Mouse (Mus musculus) neural tube, embryonic 12.5 days (tissue): ENCODE measurements around the gene Cct4. TPM values are rescaled to one million over a fixed set of nuclear protein-coding genes. Genes with fewer than 3 reads are reported as not detected.

Experiments
- ATAC-seq: fragments of 200-750 bp; cut with Nextera tagmentation; 2 replicates; pipeline ENCODE4 v1.8.0; 2017; ENCODE audit warnings: low read depth, mild to moderate bottlenecking, moderate TSS enrichment, moderate library complexity; ENCODE audit not compliant: low FRiP score
- H3K27ac ChIP-seq: fragments of 300-500 bp; sonication (generic); 2 replicates; pipeline ENCODE4 v1.5.1; 2016
- H3K27me3 ChIP-seq: fragments of 300-500 bp; sonication (generic); replicated peaks from 2 replicates; pipeline ENCODE4 v1.6.1; 2016; ENCODE audit warnings: mild to moderate bottlenecking
- H3K36me3 ChIP-seq: fragments of 300-500 bp; sonication (generic); 2 replicates; pipeline ENCODE4 v1.6.1; 2016; ENCODE audit warnings: mild to moderate bottlenecking
- H3K4me1 ChIP-seq: fragments of 300-500 bp; sonication (generic); 2 replicates; pipeline ENCODE4 v1.6.1; 2016
- H3K4me2 ChIP-seq: fragments of 300-500 bp; sonication (generic); replicated peaks from 2 replicates; pipeline ENCODE4 v1.6.1; 2016; ENCODE audit warnings: mild to moderate bottlenecking
- H3K4me3 ChIP-seq: fragments of 300-500 bp; sonication (generic); 2 replicates; pipeline ENCODE4 v1.5.1; 2016
- H3K9ac ChIP-seq: fragments of 300-500 bp; sonication (generic); 2 replicates; pipeline ENCODE4 v1.6.1; 2016; ENCODE audit warnings: mild to moderate bottlenecking
- H3K9me3 ChIP-seq: fragments of 300-500 bp; sonication (generic); 2 replicates; pipeline ENCODE4 v1.6.1; 2016; ENCODE audit warnings: mild to moderate bottlenecking
- WGBS: fragments of 180-500 bp; shearing (Covaris S2); methylation state at CpG from one replicate; pipeline ENCODE4 v1.1.7; 2016; 5-methylcytosine and 5-hydroxymethylcytosine counted together
- polyA plus RNA-seq: library from polyadenylated mRNA; unstranded; fragments of >200 nt; fragmentation: Nextera tagmentation; extraction: Ambion mirVana; gene quantifications from 2 replicates; pipeline ENCODE4 v1.2.1, GENCODE M21; 2016

Cct4 gene
- polyA plus RNA-seq, 1 experiment from 2014 or later = 347 TPM

DNA sequence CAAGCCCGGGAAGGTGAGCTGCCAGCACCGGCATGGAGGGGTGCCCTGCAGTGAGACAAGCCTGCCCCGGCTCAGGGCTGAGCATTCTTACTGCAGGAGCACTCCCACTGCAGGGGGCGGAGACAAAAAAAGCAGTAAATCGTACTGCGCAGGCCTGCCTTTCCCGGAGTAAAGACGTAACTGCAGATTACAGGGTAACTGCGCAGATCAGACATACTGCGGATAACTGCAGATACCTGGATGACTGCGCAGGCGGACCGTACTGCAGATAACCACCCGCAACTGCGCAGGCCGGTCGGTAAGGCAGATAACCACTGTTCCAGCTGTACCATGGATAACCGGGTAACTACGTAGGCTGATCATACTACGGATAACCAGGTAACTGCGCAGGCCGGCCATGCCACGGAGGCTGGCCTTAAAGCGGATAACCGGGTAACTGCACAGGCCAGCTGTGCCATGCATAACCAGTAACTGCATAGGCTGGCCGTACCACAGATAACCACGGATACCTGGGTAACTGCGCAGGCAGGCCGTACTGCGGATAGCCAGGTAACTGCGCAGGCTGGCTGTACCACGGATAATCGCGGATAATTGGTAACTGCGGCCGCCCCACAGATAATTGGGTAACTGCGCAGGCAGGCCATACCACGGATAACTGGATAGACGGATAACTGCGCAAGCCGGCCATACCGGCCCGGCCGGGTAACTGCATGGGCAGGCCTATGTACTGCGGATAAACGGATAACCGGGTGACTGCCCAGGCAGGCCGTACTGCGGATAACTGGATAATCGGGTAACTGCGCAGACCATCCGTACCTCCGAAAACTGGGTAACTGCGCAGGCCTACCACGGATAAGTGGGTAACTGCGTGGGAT lies 18.2 kb upstream of the Cct4 start, which contains the start of gene Zrsr1:
TSS of gene Zrsr1 (plus strand) at position 171 of the 875 bp plus-strand sequence.
- H3K27me3 ChIP-seq = no peaks in the 10 kb centered on the region
- ATAC-seq = peak; percentile 80
- H3K4me1 ChIP-seq = peaks cover 17% of the 10 kb centered on the region
- WGBS = 52% methylated on average over 56 of the region's 56 CpGs
- H3K27ac ChIP-seq = no peak within 1 kb of the TSS
- peaks cover 23% of the 10 kb centered on the region; the same call in 1 of the 2 replicates for H3K9me3 ChIP-seq
- H3K4me3 ChIP-seq = peak within 1 kb of the TSS; percentile 44
- H3K36me3 ChIP-seq = peaks cover 18% of the 10 kb centered on the region
- H3K4me2 ChIP-seq = peak within 1 kb of the TSS; percentile 62
- peak within 1 kb of the TSS; percentile 52 for H3K9ac ChIP-seq

- no peaks in the 10 kb centered on the region for H3K27me3 ChIP-seq
- no peak overlapping the region for H3K27ac ChIP-seq
- H3K9me3 ChIP-seq = peaks cover 19% of the 10 kb centered on the region; the same call in 1 of the 2 replicates
- peak overlapping the region; percentile 53 for H3K9ac ChIP-seq
- H3K4me1 ChIP-seq = peaks cover 18% of the 10 kb centered on the region
- peaks cover 22% of the 10 kb centered on the region for H3K36me3 ChIP-seq
- peak; percentile 70 for ATAC-seq
- WGBS = 50% methylated on average over 44 of the region's 46 CpGs
- peak overlapping the region; percentile 44 for H3K4me3 ChIP-seq
- H3K4me2 ChIP-seq = peak overlapping the region; percentile 62
Observed at GRCm38 (mm10) chr11:22972746-22973526, 17.4 kb upstream of the Cct4 start.

DNA sequence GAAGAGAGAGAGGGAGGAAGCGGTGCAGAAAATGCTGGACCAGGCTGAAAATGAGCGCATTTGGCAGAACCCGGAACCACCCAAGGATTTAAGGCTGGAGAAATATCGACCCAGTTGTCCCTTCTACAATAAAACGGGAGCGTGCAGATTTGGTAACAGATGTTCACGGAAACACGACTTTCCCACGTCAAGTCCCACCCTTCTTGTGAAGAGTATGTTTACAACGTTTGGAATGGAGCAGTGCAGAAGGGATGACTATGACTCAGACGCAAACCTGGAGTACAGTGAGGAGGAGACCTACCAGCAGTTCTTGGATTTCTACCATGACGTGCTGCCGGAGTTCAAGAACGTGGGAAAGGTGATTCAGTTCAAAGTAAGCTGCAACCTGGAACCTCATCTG lies 16.7 kb upstream of the Cct4 start:
- no peak overlapping the region for H3K27ac ChIP-seq
- no peak for ATAC-seq
- H3K9me3 ChIP-seq = peaks cover 19% of the 10 kb centered on the region; the same call in 1 of the 2 replicates
- H3K4me1 ChIP-seq = peaks cover 18% of the 10 kb centered on the region
- peak overlapping the region; percentile 44 for H3K4me3 ChIP-seq
- 49% methylated on average over 14 of the region's 14 CpGs for WGBS
- H3K4me2 ChIP-seq = peak overlapping the region; percentile 62
- H3K9ac ChIP-seq = peak overlapping the region; percentile 53
- peaks cover 27% of the 10 kb centered on the region for H3K36me3 ChIP-seq
- H3K27me3 ChIP-seq = no peaks in the 10 kb centered on the region

- 0 out of 2 replicates have a peak, but pooled peaks cover 7% of the 10 kb centered on the region for H3K9me3 ChIP-seq
- peaks cover 21% of the 10 kb centered on the region; the same call in 1 of the 2 replicates for H3K36me3 ChIP-seq
- no peaks in the 10 kb centered on the region for H3K27me3 ChIP-seq
- no peak overlapping the region for H3K27ac ChIP-seq
- no peak overlapping the region for H3K9ac ChIP-seq
- ATAC-seq = no peak
- no peak overlapping the region for H3K4me3 ChIP-seq
- H3K4me1 ChIP-seq = peaks cover 26% of the 10 kb centered on the region
- H3K4me2 ChIP-seq = no peak overlapping the region; the same call in 1 of the 2 replicates
- WGBS = 91% methylated on average over 3 of the region's 3 CpGs
Observed at GRCm38 (mm10) chr11:22978215-22978614, 12.1 kb upstream of the Cct4 start.

GRCm38 (mm10) chr11:22978711-22979110 lies 11.6 kb upstream of the Cct4 start:
- H3K4me1 ChIP-seq = peaks cover 26% of the 10 kb centered on the region
- WGBS = 68% methylated on average over 1 of the region's 1 CpGs
- H3K9me3 ChIP-seq = 0 out of 2 replicates have a peak, but pooled peaks cover 6% of the 10 kb centered on the region
- H3K27me3 ChIP-seq = no peaks in the 10 kb centered on the region
- H3K9ac ChIP-seq = no peak overlapping the region
- ATAC-seq = no peak
- H3K27ac ChIP-seq = no peak overlapping the region
- no peak overlapping the region for H3K4me3 ChIP-seq
- H3K4me2 ChIP-seq = no peak overlapping the region
- peaks cover 17% of the 10 kb centered on the region; the same call in 1 of the 2 replicates for H3K36me3 ChIP-seq

DNA sequence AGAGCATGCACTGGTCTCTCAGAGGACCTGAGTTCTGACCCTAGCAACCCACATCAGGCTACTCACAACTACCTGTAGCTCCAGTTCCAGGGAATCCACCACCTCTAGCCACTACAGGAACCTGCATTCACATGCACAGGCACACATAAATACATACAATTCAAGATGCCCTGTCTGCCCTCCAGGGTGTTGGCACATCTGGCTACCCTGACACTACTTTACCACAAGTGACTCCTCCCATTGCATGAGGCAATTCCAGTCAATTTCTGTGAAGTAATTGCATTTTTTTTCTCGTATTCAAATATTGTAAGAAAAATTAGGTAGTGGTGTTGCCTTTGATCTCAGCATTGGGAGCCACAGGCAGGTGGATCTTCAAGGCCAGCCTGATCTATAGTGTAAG lies 11.1 kb upstream of the Cct4 start:
- H3K4me2 ChIP-seq = no peak overlapping the region
- H3K9ac ChIP-seq = no peak overlapping the region
- H3K4me3 ChIP-seq = no peak overlapping the region
- no peak for ATAC-seq
- 0 out of 2 replicates have a peak, but pooled peaks cover under 1% of the 10 kb centered on the region for H3K9me3 ChIP-seq
- H3K27me3 ChIP-seq = no peaks in the 10 kb centered on the region
- no peak overlapping the region for H3K27ac ChIP-seq
- peaks cover 12% of the 10 kb centered on the region; the same call in 1 of the 2 replicates for H3K36me3 ChIP-seq
- 84% methylated on average over 1 of the region's 1 CpGs for WGBS
- H3K4me1 ChIP-seq = peaks cover 26% of the 10 kb centered on the region

GRCm38 (mm10) chr11:22981041-22981440 lies 9.3 kb upstream of the Cct4 start:
- WGBS = 45% methylated on average over 4 of the region's 4 CpGs
- H3K9ac ChIP-seq = peak overlapping the region; percentile 73; the same call in 1 of the 2 replicates
- no peak overlapping the region for H3K27ac ChIP-seq
- peak overlapping the region; percentile 85 for H3K4me2 ChIP-seq
- H3K36me3 ChIP-seq = peaks cover 10% of the 10 kb centered on the region; the same call in 1 of the 2 replicates
- H3K27me3 ChIP-seq = no peaks in the 10 kb centered on the region
- H3K4me3 ChIP-seq = peak overlapping the region; percentile 69
- no peak for ATAC-seq
- peaks cover 20% of the 10 kb centered on the region for H3K4me1 ChIP-seq
- no peaks in the 10 kb centered on the region for H3K9me3 ChIP-seq

GRCm38 (mm10) chr11:22981543-22981950 lies 8.8 kb upstream of the Cct4 start:
- no peaks in the 10 kb centered on the region for H3K9me3 ChIP-seq
- H3K4me1 ChIP-seq = peaks cover 15% of the 10 kb centered on the region
- peaks cover 10% of the 10 kb centered on the region; the same call in 1 of the 2 replicates for H3K36me3 ChIP-seq
- ATAC-seq = peak; percentile 52
- H3K9ac ChIP-seq = peak overlapping the region; percentile 73
- peak overlapping the region; percentile 69 for H3K4me3 ChIP-seq
- 5% methylated on average over 12 of the region's 12 CpGs for WGBS
- H3K27ac ChIP-seq = peak overlapping the region; percentile 85; the same call in 1 of the 2 replicates
- no peaks in the 10 kb centered on the region for H3K27me3 ChIP-seq
- peak overlapping the region; percentile 85 for H3K4me2 ChIP-seq

- Histone ChIP-seq H3K9ac (peak within 1 kb of the TSS; percentile 73), H3K9me3 (no peaks in the 10 kb centered on the region), H3K36me3 (peaks cover 10% of the 10 kb centered on the region; the same call in 1 of the 2 replicates), H3K4me2 (peak within 1 kb of the TSS; percentile 85), H3K4me3 (peak within 1 kb of the TSS; percentile 69), H3K27me3 (no peaks in the 10 kb centered on the region), H3K4me1 (peaks cover 9% of the 10 kb centered on the region), H3K27ac (peak within 1 kb of the TSS; percentile 85)
- 4% methylated on average over 42 of the region's 42 CpGs for WGBS
- peak; percentile 93 for ATAC-seq
Observed at GRCm38 (mm10) chr11:22981984-22982757, 8.1 kb upstream of the Cct4 start, which contains the start of the genes Gm28048 and Commd1. TSS of gene Gm28048 (minus strand) at chr11:22982090. TSS of gene Commd1 (minus strand) at chr11:22982382.

GRCm38 (mm10) chr11:22982846-22983245 lies 7.5 kb upstream of the Cct4 start:
- Histone ChIP-seq H3K4me1 (peaks cover 8% of the 10 kb centered on the region), H3K9me3 (no peaks in the 10 kb centered on the region), H3K9ac (no peak overlapping the region), H3K27ac (no peak overlapping the region), H3K4me3 (no peak overlapping the region), H3K4me2 (peak overlapping the region; percentile 85; the same call in 1 of the 2 replicates), H3K27me3 (no peaks in the 10 kb centered on the region), H3K36me3 (peaks cover 6% of the 10 kb centered on the region; the same call in 1 of the 2 replicates)
- 80% methylated on average over 6 of the region's 6 CpGs for WGBS
- no peak for ATAC-seq

DNA sequence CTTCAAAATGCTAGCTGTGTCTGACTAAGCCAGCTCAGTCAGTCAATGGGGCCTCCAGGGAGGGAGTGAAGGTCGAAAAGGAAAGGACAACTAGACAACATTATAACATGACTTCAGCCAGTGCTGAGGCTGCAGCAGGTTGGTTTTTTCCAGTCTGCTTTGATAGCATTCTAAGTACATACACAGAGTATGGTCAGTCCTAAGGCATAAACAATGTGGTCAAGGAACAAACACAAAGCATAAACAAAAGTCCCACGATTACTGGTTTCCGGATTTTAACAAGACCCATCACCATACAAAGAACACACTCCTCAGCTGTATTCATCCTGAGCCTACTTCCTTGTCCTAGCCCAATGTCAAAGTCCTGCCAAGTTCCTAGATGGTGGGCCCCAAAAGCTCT lies 4.8 kb upstream of the Cct4 start:
- no peak overlapping the region for H3K9ac ChIP-seq
- ATAC-seq = no peak
- no peaks in the 10 kb centered on the region for H3K36me3 ChIP-seq
- no peak overlapping the region for H3K4me2 ChIP-seq
- H3K4me3 ChIP-seq = no peak overlapping the region
- H3K4me1 ChIP-seq = peaks cover 8% of the 10 kb centered on the region
- no peaks in the 10 kb centered on the region for H3K27me3 ChIP-seq
- 82% methylated on average over 3 of the region's 3 CpGs for WGBS
- H3K9me3 ChIP-seq = no peaks in the 10 kb centered on the region
- no peak overlapping the region for H3K27ac ChIP-seq
